Mouse (Mus musculus) right cerebral cortex, postnatal 4 days (tissue): ENCODE results near the gene Neu2.
"Not testable (repeated sequence)": the region's sequence is repeated elsewhere in the genome, so short reads cannot be mapped to it uniquely, and the experiment has no call there.

Experiments
- DNase-seq: peaks from one replicate; pipeline ENCODE4 v3.0.0-alpha.2; 2022

The Neu2 gene

GRCm38 (mm10) chr1:87509561-87510165 lies at the start of gene Neu2:
Neu2 (plus strand) TSS chr1:87509889.
- peak; percentile 34 for DNase-seq

DNA sequence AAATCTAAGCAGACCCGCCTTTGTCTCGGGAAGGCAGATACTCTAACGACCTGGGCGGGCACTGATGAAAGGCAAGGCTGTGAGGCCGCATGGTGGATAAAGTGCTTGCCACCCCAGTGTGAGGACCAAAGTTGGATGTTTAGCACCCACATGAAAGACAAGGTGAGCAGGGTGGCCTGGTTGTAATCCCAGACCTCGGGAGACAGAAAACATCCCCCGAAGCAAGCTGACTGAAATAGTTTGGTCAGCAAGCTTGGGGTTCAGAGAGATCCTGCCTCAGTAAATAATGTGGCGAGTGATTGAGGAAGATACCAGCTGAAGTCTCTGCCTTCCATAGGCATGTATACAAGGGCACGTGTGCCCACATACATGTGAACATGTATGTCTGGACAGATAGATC lies 42.2 kb upstream of the Neu2 start:
- no peak for DNase-seq

GRCm38 (mm10) chr1:87468321-87468720 lies 41.4 kb upstream of the Neu2 start:
- DNase-seq, result no peak

DNA sequence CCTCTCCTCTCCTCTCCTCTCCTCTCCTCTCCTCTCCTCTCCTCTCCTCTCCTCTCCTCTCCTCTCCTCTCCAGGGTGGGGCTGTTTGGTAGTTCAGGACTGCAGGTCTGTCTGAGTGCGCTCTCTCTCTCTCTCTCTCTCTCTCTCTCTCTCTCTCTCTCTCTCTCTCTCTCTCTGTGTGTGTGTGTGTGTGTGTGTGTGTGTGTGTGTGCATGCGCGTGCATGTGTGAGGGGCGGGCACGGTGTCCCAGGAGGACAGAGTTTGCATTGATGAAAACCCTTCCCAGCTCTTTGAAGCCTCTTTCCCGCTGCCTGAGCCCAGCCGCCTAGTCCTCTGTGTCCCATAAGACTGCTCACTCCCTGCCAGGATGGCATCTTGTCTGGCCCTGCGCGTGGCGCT lies 39.7 kb upstream of the Neu2 start, which contains the start of gene Snorc:
Gene Snorc (plus strand): TSS at position 301 of the 400 bp plus-strand sequence.
- not testable (repeated sequence) for DNase-seq

GRCm38 (mm10) chr1:87471914-87472313 lies 37.8 kb upstream of the Neu2 start:
- no peak for DNase-seq

- DNase-seq, result no peak
These were observed 37.1 kb upstream of the Neu2 start for GRCm38 (mm10) chr1:87472576-87472975.

DNA sequence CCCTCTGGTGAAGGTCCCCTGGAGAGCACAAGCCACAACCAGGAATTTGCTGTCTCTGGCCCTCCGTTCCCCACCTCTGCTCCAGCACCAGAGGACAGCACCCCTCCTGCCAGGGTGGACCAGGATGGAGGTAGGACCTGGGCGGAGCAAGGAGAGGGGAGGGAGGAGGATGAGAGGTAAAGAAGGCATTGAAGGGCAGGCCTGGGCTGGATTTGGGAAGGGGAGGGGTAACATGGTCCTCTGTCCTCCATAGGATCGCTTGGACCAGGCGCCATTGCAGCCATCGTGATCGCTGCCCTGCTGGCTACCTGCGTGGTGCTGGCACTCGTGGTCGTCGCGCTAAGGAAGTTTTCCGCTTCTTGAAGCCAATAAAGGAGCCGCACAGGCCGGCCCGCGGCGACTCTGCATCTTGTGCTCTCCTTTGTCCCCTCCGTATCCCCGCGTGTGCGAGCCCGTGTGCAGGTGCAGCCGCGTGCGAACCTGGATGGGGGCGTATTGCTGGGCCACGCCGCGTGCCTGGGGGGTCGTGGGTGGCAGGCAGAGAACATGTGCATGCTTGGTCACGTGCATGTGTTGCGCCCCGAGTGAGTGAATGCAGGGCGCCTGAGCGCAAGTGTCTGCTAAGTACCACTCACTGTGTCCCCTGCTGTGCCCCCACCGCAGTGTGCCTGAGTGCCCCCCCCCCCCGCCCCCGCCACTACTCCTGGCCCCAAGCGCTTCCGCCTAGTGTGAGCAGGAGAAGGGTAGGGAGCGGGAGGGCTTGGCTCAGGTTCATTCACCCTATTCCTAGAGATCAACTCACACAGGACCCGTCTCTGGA lies 34.4 kb upstream of the Neu2 start:
- DNase-seq, result peak; percentile 48

- DNase-seq, result no peak
These were observed 27.1 kb upstream of the Neu2 start for GRCm38 (mm10) chr1:87482546-87482945.

GRCm38 (mm10) chr1:87486386-87486785 lies 23.3 kb upstream of the Neu2 start:
- no peak for DNase-seq

DNA sequence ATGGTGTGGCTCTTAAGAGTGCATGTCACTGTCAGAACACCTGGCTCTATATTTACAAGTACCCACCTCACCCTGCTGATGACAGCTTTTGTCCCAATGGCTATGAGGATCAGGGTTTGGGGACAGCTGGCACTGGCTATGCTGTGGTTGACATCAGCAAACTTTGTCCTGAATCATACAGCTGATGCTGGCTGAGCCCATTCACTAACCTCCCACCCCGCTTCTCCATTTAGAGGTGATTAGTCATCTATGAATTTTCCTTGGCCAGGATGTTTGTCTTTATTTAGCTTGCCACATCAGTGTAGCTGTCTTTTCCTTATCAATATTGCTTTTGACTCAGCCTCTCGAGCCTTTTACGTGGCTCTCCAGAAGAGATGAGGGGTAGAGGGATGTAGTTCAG lies 17.4 kb upstream of the Neu2 start:
- DNase-seq, result no peak

- no peak for DNase-seq
These were observed 16.1 kb upstream of the Neu2 start for GRCm38 (mm10) chr1:87493542-87493941.

DNA sequence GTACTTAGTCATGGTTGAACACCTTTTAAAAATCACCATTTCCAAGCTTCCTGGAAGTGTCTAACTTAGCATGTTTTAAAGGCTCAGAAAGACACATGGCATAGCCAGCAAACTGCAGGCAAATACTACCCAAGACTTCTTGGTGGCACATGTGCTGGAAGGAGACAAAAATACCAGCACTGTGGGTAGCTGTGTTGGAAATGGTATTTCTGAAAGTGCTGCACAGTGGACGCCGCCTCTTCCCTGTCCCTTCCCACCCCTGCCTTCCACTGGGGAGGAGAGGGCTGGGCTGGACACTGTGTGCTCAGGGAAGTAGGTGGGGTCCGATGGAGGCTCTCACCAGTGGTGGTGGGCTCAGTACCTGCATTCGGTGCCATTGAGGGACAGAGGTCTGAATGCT lies 4.2 kb upstream of the Neu2 start:
- DNase-seq, result no peak

GRCm38 (mm10) chr1:87507857-87508256 lies 1.8 kb upstream of the Neu2 start:
- no peak for DNase-seq

DNA sequence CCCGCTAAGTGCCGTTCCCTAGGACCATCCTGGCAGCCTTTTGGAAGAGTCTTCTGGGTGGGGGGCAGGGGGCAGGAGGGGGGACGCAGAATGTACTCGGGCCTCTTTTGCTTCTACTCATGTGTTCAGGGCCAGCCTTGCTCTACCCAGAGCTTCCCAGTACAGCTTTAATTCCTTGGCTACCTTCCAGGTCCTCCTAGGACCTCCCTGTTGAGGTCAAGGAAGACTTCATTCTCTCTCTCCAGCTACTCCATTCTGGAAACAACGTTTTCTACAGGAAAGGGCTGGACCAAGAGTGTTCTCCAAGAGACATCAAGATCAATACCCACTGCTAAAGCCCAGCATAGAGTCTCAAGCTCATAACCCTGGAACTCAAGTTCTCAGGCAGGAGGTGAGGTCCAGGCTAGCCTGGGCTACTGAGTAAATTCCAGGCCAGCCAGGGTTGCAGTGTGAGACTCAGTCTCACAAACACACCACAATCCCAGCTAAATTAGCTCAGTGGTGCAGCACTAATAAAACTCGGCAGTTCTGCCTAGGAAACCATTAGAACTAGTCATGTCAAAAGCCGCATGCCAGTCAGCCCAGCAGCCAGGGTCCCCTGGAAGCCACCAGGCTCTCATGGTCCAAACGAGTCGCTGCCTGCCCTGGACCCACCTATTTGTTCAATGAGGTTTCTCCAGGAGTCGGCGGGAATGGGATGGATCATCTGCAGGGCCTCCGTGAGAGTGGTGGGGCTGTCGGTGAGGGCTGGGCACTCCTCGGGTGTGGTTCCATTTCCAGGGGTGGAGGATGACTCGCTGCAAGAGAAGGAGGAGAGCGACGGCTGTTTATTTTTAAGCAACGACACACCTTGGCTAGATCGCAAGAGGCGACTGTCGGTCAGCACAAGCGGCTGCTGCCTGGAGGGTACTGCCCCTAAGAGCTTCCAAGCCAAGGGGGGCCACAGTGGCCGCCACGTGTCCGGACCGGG lies 813 bp upstream of the Neu2 start:
- DNase-seq, result no peak

GRCm38 (mm10) chr1:87510166-87510691 lies 540 bp downstream of the Neu2 start:
- peak; percentile 81 for DNase-seq

DNA sequence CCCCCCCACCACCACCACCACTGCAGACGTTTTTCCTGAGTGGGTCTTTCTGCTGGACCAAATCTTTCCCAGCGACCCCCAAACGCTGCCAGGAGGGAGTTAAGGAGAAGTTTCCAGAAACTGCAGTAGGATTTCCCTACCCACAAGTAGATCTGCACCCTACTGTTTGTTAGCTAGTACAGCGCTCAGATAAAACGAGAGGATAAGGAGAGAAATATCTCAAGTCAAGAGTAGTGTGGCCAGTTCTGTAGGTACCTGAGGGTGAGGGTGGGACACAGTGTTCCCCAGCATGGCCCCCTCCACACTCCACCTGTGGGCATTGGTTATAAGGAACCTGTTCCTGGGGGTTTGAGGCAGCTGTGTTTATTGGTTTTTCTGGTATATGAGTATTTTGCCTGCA lies 1.2 kb downstream of the Neu2 start:
- no peak for DNase-seq

DNA sequence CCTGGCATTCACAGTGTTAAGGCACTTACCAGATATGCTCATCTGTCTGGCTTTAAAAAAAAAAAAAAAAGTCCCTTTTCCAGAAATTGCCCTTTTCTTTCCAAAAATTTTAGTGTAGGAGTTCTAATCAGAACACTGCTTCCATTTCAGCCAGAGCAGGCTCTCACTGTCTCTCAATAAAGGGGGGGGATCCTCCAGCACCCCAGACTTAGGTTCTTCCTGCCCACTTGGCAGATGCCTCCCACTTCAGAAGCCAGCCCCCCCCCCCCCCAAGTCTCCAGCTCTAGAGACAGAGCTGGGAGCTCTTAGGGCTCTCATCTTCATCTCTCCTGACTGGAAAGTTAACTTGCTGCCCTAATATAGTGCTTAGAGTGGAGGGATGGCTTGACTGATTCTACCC lies 10.8 kb downstream of the Neu2 start:
- no peak for DNase-seq

GRCm38 (mm10) chr1:87521523-87521922 lies 11.8 kb downstream of the Neu2 start:
- no peak for DNase-seq

DNA sequence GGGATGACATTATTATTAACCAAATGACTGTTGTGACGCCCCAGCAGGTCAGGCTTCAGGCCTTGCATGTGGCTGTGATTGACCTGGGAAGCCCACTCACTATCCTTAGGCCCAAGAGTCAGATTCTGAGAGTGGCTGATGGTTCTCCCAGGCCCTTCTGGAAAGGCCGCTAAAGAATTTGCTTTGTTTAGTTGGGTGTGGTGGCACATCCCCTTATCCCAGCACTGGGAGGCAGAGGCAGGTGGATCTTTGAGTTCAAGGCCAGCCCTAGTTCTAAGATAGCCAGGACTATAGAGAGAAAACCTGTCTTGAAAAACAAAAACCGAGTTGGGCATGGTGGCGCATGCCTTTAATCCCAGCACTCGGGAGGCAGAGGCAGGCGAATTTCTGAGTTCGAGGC lies 15.4 kb downstream of the Neu2 start:
- no peak for DNase-seq

DNA sequence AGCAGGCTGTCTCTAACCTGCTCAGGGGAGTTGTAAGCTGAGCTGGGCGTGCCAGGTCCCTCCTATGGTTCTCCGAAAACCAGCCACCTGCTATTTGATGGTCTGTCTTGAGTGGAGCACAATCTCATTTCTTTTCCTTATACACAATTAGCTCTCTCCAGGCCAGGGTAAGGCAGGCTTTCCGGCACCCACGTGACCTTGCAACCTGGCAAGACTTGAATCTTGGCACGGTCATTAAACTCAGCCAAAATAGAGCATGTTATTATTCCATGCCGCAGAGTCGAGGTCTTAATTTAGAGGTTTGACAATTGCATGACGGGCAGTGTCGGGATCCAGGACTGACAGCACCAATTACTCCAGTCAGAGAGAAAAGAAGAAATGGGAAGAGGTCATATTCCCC lies 17.5 kb downstream of the Neu2 start:
- DNase-seq, result no peak

GRCm38 (mm10) chr1:87532346-87532745 lies 22.7 kb downstream of the Neu2 start:
- no peak for DNase-seq

DNA sequence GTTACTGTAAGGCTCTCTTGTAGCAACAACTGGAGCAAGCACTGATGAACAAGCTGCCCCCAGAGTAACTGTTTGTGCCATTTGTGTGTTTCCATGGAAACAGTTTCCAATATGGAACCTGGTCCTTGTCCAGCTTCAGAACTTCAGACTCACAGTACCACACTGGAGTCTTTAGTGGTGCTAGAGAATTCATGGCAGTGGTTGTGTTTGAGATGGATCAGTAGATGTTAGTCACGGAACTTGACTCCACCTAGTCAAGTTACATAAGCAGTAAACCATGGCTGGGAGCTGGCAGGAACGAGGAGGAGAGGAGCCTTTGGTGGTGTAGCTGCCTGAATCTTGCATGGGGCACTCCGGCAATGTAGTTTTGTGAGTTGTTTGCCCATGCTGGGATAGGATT lies 24.4 kb downstream of the Neu2 start:
- no peak for DNase-seq

GRCm38 (mm10) chr1:87537008-87537407 lies 27.3 kb downstream of the Neu2 start:
- no peak for DNase-seq
